Comparison of ENCODE assay signal across 12 mouse cellular contexts in genomic region chr1:166819420-166819819, GRCm38 (mm10).
DNase-seq lines count a peak whose midpoint lies in the region; ATAC-seq and TF ChIP-seq lines count a peak whose summit lies in the region.
"Had no signal": no experiment of that assay in that cellular context is flagged by ENCODE, and none has a peak within 500 bp of the region (broad histone marks: within the 10 kb centered on the region; RNA-seq: fewer than 3 reads in every experiment).

No protein-coding gene starts in this region.

- intact Hi-C loops in gastrocnemius, adult 2 months (cut with DNase I) = no loop called here
- intact Hi-C loops in gastrocnemius, postnatal 36 days (cut with DNase I) = no loop called here

- 24% methylated on average over 7 of the region's 7 CpGs for WGBS in embryonic facial prominence, embryonic 14.5 days

- no peaks in the 10 kb centered on the region for H3K4me1 ChIP-seq in embryonic facial prominence, embryonic 14.5 days (ENCODE audit: control insufficient read depth, insufficient read depth, low read length)
- H3K4me1 ChIP-seq: limb, embryonic 15.5 days had no signal

- H3K27ac ChIP-seq in gastrocnemius, adult 2 months = peak overlapping the region; percentile 49
- H3K27ac ChIP-seq in embryonic facial prominence, embryonic 14.5 days (replicated peaks; ENCODE audit: low read depth, low read length) = no peak overlapping the region
- H3K27ac ChIP-seq: limb, embryonic 15.5 days had no signal

- 0 out of 2 replicates have a peak, but pooled peaks cover 6% of the 10 kb centered on the region for H3K9me3 ChIP-seq in embryonic facial prominence, embryonic 14.5 days (ENCODE audit: control insufficient read depth, low read length)
- H3K9me3 ChIP-seq: limb, embryonic 15.5 days had no signal

- ATAC-seq in embryonic facial prominence, embryonic 14.5 days (ENCODE audit: low read depth) = no peak
- no peak for ATAC-seq in megakaryocyte-erythroid progenitor cell, adult 5-6 weeks (replicated peaks; ENCODE audit: low FRiP score, low TSS enrichment, poor library complexity, severe bottlenecking)
- ATAC-seq: Patski had no signal

- DNase-seq in gastrocnemius, adult 2 months = no peak
- no peak for DNase-seq in gastrocnemius, postnatal 36 days
- DNase-seq in 416B (ENCODE audit: low read depth) = peak; percentile 90
- peak; percentile 45 for DNase-seq in embryonic facial prominence, embryonic 14.5 days (ENCODE audit: low spot score)
- DNase-seq in heart, postnatal 4 days = peak; percentile 48
- DNase-seq in frontal cortex, postnatal 10 days (ENCODE audit: low spot score in 2 of 2) = no peak
- DNase-seq in adrenal gland, postnatal 36 days = no peak
- DNase-seq: layer of hippocampus, adult 9-11 months; retina, postnatal 1 day had no signal

- H3K4me2 ChIP-seq in embryonic facial prominence, embryonic 14.5 days (ENCODE audit: low read depth, low read length) = no peak overlapping the region
- H3K4me2 ChIP-seq: limb, embryonic 15.5 days had no signal

- no peak overlapping the region for H3K4me3 ChIP-seq in gastrocnemius, adult 2 months
- H3K4me3 ChIP-seq in embryonic facial prominence, embryonic 14.5 days (ENCODE audit: low read depth, low read length) = no peak overlapping the region
- H3K4me3 ChIP-seq: limb, embryonic 15.5 days had no signal

- no peaks in the 10 kb centered on the region for H3K36me3 ChIP-seq in embryonic facial prominence, embryonic 14.5 days (ENCODE audit: control insufficient read depth, insufficient read depth, low read length)
- H3K36me3 ChIP-seq: limb, embryonic 15.5 days had no signal

- TF ChIP-seq CTCF in gastrocnemius, adult 2 months (IDR thresholded peaks at IDR 0.05) = no peak

- H3K9ac ChIP-seq in embryonic facial prominence, embryonic 14.5 days (ENCODE audit: low read depth, low read length) = no peak overlapping the region
- H3K9ac ChIP-seq: limb, embryonic 15.5 days had no signal

- H3K27me3 ChIP-seq in embryonic facial prominence, embryonic 14.5 days (replicated peaks; ENCODE audit: control insufficient read depth, insufficient read depth, low read length) = no peaks in the 10 kb centered on the region
- H3K27me3 ChIP-seq: limb, embryonic 15.5 days; Patski had no signal

Comparison
In these comparisons a context has a peak if more than half of its experiments do, and no peak if none do; other contexts are left out.
1. DNase-seq: peak in 416B (single experiment), embryonic facial prominence, embryonic 14.5 days (single experiment) and heart, postnatal 4 days (single experiment); none in gastrocnemius, adult 2 months (single experiment), gastrocnemius, postnatal 36 days (0 of 2), frontal cortex, postnatal 10 days (0 of 2) and adrenal gland, postnatal 36 days (0 of 2).